Mouse (Mus musculus) megakaryocyte, embryonic 14.5 days (primary cell): Measurements from ENCODE around the gene Sel1l3. TPM values are rescaled to one million over a fixed set of nuclear protein-coding genes. Genes with fewer than 3 reads are reported as not detected.
A peak's percentile ranks its signal among the peaks of the same experiment; 100 is the strongest.

ENCODE experiments used
- H3K27me3 ChIP-seq: replicated peaks from 2 replicates; pipeline ENCODE3; 2012; ENCODE audit warnings: inconsistent platforms
- H3K36me3 ChIP-seq: replicated peaks from 2 replicates; pipeline ENCODE3; 2012; ENCODE audit warnings: low read length, inconsistent platforms, mixed read lengths
- H3K4me1 ChIP-seq: 2 replicates; pipeline ENCODE4 v1.6.1; 2012; ENCODE audit warnings: inconsistent platforms
- H3K4me3 ChIP-seq: replicated peaks from 2 replicates; pipeline ENCODE3; 2012; ENCODE audit warnings: moderate library complexity, mild to moderate bottlenecking, inconsistent platforms
- H3K9me3 ChIP-seq: 2 replicates; pipeline ENCODE4 v1.6.1; 2012; ENCODE audit warnings: inconsistent platforms
- FLI1 ChIP-seq: IDR thresholded peaks from 2 replicates; pipeline ENCODE4 v1.6.1; 2012; ENCODE audit warnings: low read length, inconsistent platforms, mixed read lengths
- GATA1 ChIP-seq: IDR thresholded peaks from 3 replicates; pipeline ENCODE4 v1.6.1; 2012; ENCODE audit warnings: mixed read lengths, low read length, inconsistent platforms, borderline replicate concordance
- polyA plus RNA-seq: library from polyadenylated mRNA; stranded (reverse); fragments of >175 nt; gene quantifications from 2 replicates; pipeline ENCODE4 v1.2.3, GENCODE M21; 2012; ENCODE audit warnings: low replicate concordance; ENCODE audit not compliant: insufficient read depth

The Sel1l3 gene
- polyA plus RNA-seq, 1 experiment = 0.08 TPM

- Histone ChIP-seq H3K9me3 (peaks cover 11% of the 10 kb centered on the region), H3K4me1 (peaks cover 26% of the 10 kb centered on the region), H3K4me3 (no peak overlapping the region), H3K36me3 (no peaks in the 10 kb centered on the region), H3K27me3 (peaks cover 93% of the 10 kb centered on the region)
- no peak for TF ChIP-seq GATA1
- no peak for TF ChIP-seq FLI1
Observed at GRCm38 (mm10) chr5:53214362-53214761, 635 bp upstream of the Sel1l3 start.

DNA sequence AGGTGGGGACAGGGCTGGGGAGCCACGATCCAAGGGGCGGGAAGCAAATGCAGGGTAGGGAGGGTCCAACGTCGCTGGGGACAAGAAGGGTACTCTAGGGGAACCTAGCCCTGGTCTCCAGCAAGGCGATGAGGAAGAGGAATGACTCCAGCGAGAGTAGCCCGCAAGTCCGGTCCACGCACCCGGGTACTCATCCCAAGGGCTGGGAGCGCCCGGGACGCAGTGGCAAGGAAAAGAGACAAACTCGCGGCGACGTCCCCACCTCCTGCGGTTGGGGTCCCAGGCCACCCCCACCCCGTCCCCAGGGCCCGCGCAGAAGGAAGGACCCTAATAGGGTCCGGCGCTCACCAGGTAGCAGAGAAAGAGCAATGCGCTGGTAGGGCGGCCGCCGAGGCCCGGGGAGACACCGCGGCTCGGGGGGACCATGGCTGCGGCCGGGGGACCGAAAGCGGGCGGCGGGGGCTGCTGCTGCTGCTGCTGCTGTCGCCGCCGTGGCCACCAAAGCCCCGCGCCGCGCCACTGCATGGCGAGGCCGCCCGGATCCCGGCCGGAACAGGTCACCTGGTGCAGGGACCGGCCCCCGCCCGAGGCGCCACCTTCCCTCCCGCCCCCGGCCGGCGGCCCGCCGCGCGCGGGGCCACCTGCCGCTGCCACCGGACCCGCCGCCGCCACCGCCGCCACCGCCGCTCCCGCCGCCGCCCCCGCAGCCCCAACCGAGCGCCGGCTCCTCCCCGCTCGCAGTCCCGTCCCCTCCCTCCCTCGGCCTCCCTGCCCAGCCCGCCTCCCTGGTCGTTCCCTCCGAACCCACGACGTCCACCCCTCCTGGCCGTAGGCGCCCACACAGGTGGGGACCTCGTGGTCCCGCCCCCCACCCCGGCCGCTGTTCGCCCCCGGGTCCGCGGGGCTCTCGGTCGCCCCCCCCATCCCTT lies 681 bp downstream of the Sel1l3 start:
- Histone ChIP-seq H3K36me3 (no peaks in the 10 kb centered on the region), H3K4me3 (peak overlapping the region; percentile 89), H3K9me3 (peaks cover 10% of the 10 kb centered on the region), H3K4me1 (peaks cover 26% of the 10 kb centered on the region), H3K27me3 (peaks cover 88% of the 10 kb centered on the region)
- TF ChIP-seq GATA1 (no peak), FLI1 (no peak)

DNA sequence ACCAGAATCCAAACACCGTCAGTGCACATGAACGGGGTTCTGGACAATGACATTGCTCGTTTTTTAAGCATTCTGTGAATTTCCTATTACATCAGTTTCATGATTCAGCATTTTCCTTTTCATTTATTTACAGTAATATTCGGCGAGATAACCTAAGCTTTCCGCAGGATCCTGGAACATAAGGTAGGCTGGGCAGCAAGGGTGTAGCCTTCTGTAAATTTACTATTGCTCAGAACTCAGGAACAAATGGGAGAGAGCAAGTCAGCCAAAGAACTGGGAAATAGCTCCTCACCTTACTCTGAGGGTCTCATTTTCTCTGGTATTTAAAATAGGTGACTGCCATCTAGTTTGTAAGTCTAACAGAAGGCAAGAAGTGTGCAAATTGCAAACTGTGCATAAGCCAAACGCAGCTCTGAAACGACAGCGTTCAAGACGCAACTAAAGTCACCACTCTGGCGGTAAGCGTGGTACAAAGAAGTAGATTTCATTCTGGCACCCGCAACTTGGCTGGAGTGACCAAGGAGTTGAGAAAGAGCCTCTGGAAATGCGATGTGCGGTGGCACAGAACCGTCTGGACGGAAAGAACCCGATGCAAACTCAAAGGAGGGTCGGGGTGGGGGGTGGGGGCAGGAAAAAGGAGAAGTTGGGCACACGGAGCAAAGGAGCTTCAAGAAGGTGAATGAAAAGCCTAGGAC lies 1.5 kb downstream of the Sel1l3 start:
- Histone ChIP-seq H3K9me3 (peaks cover 2% of the 10 kb centered on the region), H3K4me3 (peak overlapping the region; percentile 89), H3K36me3 (no peaks in the 10 kb centered on the region), H3K4me1 (peaks cover 26% of the 10 kb centered on the region), H3K27me3 (peaks cover 82% of the 10 kb centered on the region)
- TF ChIP-seq GATA1 (no peak), FLI1 (no peak)

GRCm38 (mm10) chr5:53211241-53211640 lies 2.5 kb downstream of the Sel1l3 start:
- H3K4me3 ChIP-seq = no peak overlapping the region
- no peak for TF ChIP-seq GATA1
- TF ChIP-seq FLI1 = no peak
- H3K9me3 ChIP-seq = no peaks in the 10 kb centered on the region
- peaks cover 77% of the 10 kb centered on the region for H3K27me3 ChIP-seq
- peaks cover 26% of the 10 kb centered on the region for H3K4me1 ChIP-seq
- no peaks in the 10 kb centered on the region for H3K36me3 ChIP-seq

GRCm38 (mm10) chr5:53210481-53210880 lies 3.2 kb downstream of the Sel1l3 start:
- H3K27me3 ChIP-seq = peaks cover 72% of the 10 kb centered on the region
- no peak overlapping the region for H3K4me3 ChIP-seq
- H3K36me3 ChIP-seq = no peaks in the 10 kb centered on the region
- H3K4me1 ChIP-seq = peaks cover 26% of the 10 kb centered on the region
- no peaks in the 10 kb centered on the region for H3K9me3 ChIP-seq
- TF ChIP-seq GATA1 (no peak), FLI1 (no peak)

- no peaks in the 10 kb centered on the region for H3K36me3 ChIP-seq
- peaks cover 26% of the 10 kb centered on the region for H3K4me1 ChIP-seq
- no peak overlapping the region for H3K4me3 ChIP-seq
- TF ChIP-seq FLI1 (no peak), GATA1 (no peak)
- H3K27me3 ChIP-seq = peaks cover 66% of the 10 kb centered on the region
- H3K9me3 ChIP-seq = no peaks in the 10 kb centered on the region
Observed at GRCm38 (mm10) chr5:53209773-53210172, 4.0 kb downstream of the Sel1l3 start.

DNA sequence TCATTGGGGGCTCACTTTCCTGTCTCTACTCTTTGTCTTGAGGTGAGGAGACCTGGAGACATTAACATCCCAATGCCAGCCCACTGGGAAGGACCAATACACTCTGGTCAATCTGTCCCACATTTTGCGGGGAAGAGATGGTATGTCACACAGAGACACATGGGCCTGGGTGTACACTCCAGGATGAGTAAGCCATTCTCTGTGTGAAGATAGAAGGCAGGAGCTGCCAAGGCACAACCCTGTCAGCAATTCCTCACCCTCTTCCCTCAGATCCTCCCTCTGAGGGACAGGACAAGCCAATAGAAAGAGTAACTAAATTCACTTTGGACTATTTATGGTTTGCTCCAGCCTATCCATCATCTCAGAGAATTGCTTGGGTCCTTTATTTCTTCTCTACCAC lies 5.0 kb downstream of the Sel1l3 start:
- Histone ChIP-seq H3K4me1 (peaks cover 20% of the 10 kb centered on the region), H3K27me3 (peaks cover 57% of the 10 kb centered on the region), H3K4me3 (no peak overlapping the region), H3K9me3 (no peaks in the 10 kb centered on the region), H3K36me3 (no peaks in the 10 kb centered on the region)
- no peak for TF ChIP-seq GATA1
- no peak for TF ChIP-seq FLI1

DNA sequence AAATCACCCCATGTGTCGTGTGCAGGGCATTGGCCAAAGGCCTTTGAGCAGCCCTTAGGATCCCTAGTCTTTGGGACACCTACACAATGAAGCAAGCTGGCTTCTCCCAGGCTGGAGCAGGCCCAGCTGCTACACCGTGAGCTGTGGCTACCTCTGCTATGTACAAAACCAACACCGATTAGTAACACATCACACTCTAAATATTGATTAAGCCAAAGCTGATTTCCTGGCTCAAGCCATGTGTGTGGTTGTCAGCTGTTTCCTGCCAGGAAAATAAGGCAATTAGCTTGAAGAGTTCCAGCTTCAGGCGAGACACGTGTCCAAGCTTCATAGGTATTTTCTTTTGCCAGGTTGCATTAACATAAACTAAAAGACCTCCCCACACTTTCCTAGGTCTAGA lies 7.2 kb downstream of the Sel1l3 start:
- no peak for TF ChIP-seq FLI1
- no peak for TF ChIP-seq GATA1
- H3K27me3 ChIP-seq = peaks cover 40% of the 10 kb centered on the region
- H3K4me3 ChIP-seq = no peak overlapping the region
- no peaks in the 10 kb centered on the region for H3K4me1 ChIP-seq
- no peaks in the 10 kb centered on the region for H3K36me3 ChIP-seq
- no peaks in the 10 kb centered on the region for H3K9me3 ChIP-seq

- no peak overlapping the region for H3K4me3 ChIP-seq
- H3K4me1 ChIP-seq = no peaks in the 10 kb centered on the region
- no peaks in the 10 kb centered on the region for H3K36me3 ChIP-seq
- no peak for TF ChIP-seq GATA1
- H3K9me3 ChIP-seq = no peaks in the 10 kb centered on the region
- H3K27me3 ChIP-seq = peaks cover 13% of the 10 kb centered on the region
Observed at GRCm38 (mm10) chr5:53202748-53203147, 11.0 kb downstream of the Sel1l3 start.

- TF ChIP-seq FLI1 (no peak), GATA1 (no peak)
- H3K27me3 ChIP-seq = peaks cover 8% of the 10 kb centered on the region
Observed at GRCm38 (mm10) chr5:53200825-53201224, 12.9 kb downstream of the Sel1l3 start.

More at GRCm38 (mm10) chr5:53200825-53201224, 12.9 kb downstream of the Sel1l3 start:
- Histone ChIP-seq H3K9me3 (no peaks in the 10 kb centered on the region), H3K36me3 (no peaks in the 10 kb centered on the region), H3K4me3 (no peak overlapping the region), H3K4me1 (peaks cover 4% of the 10 kb centered on the region; the same call in 1 of the 2 replicates)
